In genomic region chr14:86562728-86563127, GRCm38 (mm10) we compare ENCODE assay signal across 9 mouse cellular contexts.
DNase-seq lines count a peak whose midpoint lies in the region; ATAC-seq and TF ChIP-seq lines count a peak whose summit lies in the region.
"Had no signal": no experiment of that assay in that cellular context is flagged by ENCODE, and none has a peak within 500 bp of the region (broad histone marks: within the 10 kb centered on the region; RNA-seq: fewer than 3 reads in every experiment).

No protein-coding gene starts in this region.

- H3K36me3 ChIP-seq in intestine, postnatal 0 days (ENCODE audit: control insufficient read depth, insufficient read depth), result no peaks in the 10 kb centered on the region
- H3K36me3 ChIP-seq in intestine, embryonic 16.5 days (ENCODE audit: control insufficient read depth, insufficient read depth, low read length), result no peaks in the 10 kb centered on the region
- H3K36me3 ChIP-seq in kidney, postnatal 0 days (ENCODE audit: insufficient read depth, low read length), result no peaks in the 10 kb centered on the region
- no peaks in the 10 kb centered on the region for H3K36me3 ChIP-seq in stomach, postnatal 0 days (ENCODE audit: control insufficient read depth, insufficient read depth, low read length)
- H3K36me3 ChIP-seq: embryonic facial prominence, embryonic 12.5 days had no signal

- no peak for ATAC-seq in intestine, postnatal 0 days
- ATAC-seq in intestine, embryonic 16.5 days, result no peak
- ATAC-seq in kidney, postnatal 0 days (replicated peaks; ENCODE audit: low FRiP score, low read depth), result no peak
- no peak for ATAC-seq in stomach, postnatal 0 days (ENCODE audit: low FRiP score, low TSS enrichment)

- no peak overlapping the region for H3K4me2 ChIP-seq in intestine, postnatal 0 days (replicated peaks; ENCODE audit: low read depth)
- H3K4me2 ChIP-seq in intestine, embryonic 16.5 days (ENCODE audit: low read depth, low read length), result no peak overlapping the region
- no peak overlapping the region for H3K4me2 ChIP-seq in kidney, postnatal 0 days (ENCODE audit: low read length)
- no peak overlapping the region for H3K4me2 ChIP-seq in stomach, postnatal 0 days (replicated peaks; ENCODE audit: low read depth)
- H3K4me2 ChIP-seq: embryonic facial prominence, embryonic 12.5 days had no signal

- no peak for TF ChIP-seq EP300 in stomach, postnatal 0 days (optimal IDR thresholded peaks at IDR 0.05)

- H3K4me3 ChIP-seq in intestine, postnatal 0 days (ENCODE audit: low read depth, low read length), result no peak overlapping the region
- H3K4me3 ChIP-seq in intestine, embryonic 16.5 days (ENCODE audit: low read length), result no peak overlapping the region
- H3K4me3 ChIP-seq in kidney, postnatal 0 days (replicated peaks; ENCODE audit: low read depth, low read length), result no peak overlapping the region
- H3K4me3 ChIP-seq in stomach, postnatal 0 days (ENCODE audit: low read depth, low read length), result no peak overlapping the region
- H3K4me3 ChIP-seq: embryonic facial prominence, embryonic 12.5 days had no signal

- H3K27ac ChIP-seq in intestine, postnatal 0 days (ENCODE audit: low read depth, low read length), result no peak overlapping the region
- no peak overlapping the region for H3K27ac ChIP-seq in intestine, embryonic 16.5 days (ENCODE audit: low read length)
- no peak overlapping the region for H3K27ac ChIP-seq in kidney, postnatal 0 days
- no peak overlapping the region for H3K27ac ChIP-seq in stomach, postnatal 0 days (replicated peaks)
- H3K27ac ChIP-seq: embryonic facial prominence, embryonic 12.5 days had no signal

- no peaks in the 10 kb centered on the region for H3K4me1 ChIP-seq in intestine, postnatal 0 days (replicated peaks; ENCODE audit: control insufficient read depth, insufficient read depth, low read length)
- no peaks in the 10 kb centered on the region for H3K4me1 ChIP-seq in intestine, embryonic 16.5 days (ENCODE audit: control insufficient read depth, insufficient read depth, low read length)
- H3K4me1 ChIP-seq in kidney, postnatal 0 days (replicated peaks; ENCODE audit: insufficient read depth, low read length), result no peaks in the 10 kb centered on the region
- no peaks in the 10 kb centered on the region for H3K4me1 ChIP-seq in stomach, postnatal 0 days (replicated peaks; ENCODE audit: control insufficient read depth, insufficient read depth)
- H3K4me1 ChIP-seq: embryonic facial prominence, embryonic 12.5 days had no signal

- H3K27me3 ChIP-seq in intestine, postnatal 0 days (replicated peaks; ENCODE audit: control insufficient read depth, insufficient read depth, low read length), result no peaks in the 10 kb centered on the region
- H3K27me3 ChIP-seq in intestine, embryonic 16.5 days (replicated peaks; ENCODE audit: control insufficient read depth, insufficient read depth, low read length), result no peaks in the 10 kb centered on the region
- H3K27me3 ChIP-seq in kidney, postnatal 0 days (ENCODE audit: insufficient read depth, low read length), result no peaks in the 10 kb centered on the region
- no peaks in the 10 kb centered on the region for H3K27me3 ChIP-seq in stomach, postnatal 0 days (ENCODE audit: control insufficient read depth, insufficient read depth, low read length)
- H3K27me3 ChIP-seq: embryonic facial prominence, embryonic 12.5 days had no signal

- TF ChIP-seq CTCF in intestine, postnatal 0 days (IDR thresholded peaks at IDR 0.05; ENCODE audit: low read depth), result peak; percentile 75
- TF ChIP-seq CTCF in kidney, postnatal 0 days (IDR thresholded peaks at IDR 0.05; ENCODE audit: low read depth), result peak; percentile 75
- peak; percentile 75 for TF ChIP-seq CTCF in stomach, postnatal 0 days (IDR thresholded peaks at IDR 0.05; ENCODE audit: low read depth)

- peak; percentile 64 for DNase-seq in ES-CJ7 (ENCODE audit: low read depth, low spot score)
- DNase-seq in adrenal gland, postnatal 25 days, result peak; percentile 23
- DNase-seq in kidney, postnatal 0 days (ENCODE audit: low spot score), result peak; percentile 51
- no peak for DNase-seq in stomach, postnatal 0 days (ENCODE audit: low spot score)
- DNase-seq in frontal cortex, adult 2 months (ENCODE audit: extremely low spot score in 1 of 2, low spot score in 1 of 2), result no peak
- DNase-seq in right cerebral cortex, postnatal 4 days, result no peak

- 57% methylated on average over 2 of the region's 2 CpGs for WGBS in intestine, postnatal 0 days
- 55% methylated on average over 2 of the region's 2 CpGs for WGBS in intestine, embryonic 16.5 days
- 56% methylated on average over 2 of the region's 2 CpGs for WGBS in kidney, postnatal 0 days
- 61% methylated on average over 2 of the region's 2 CpGs for WGBS in stomach, postnatal 0 days

- H3K9me3 ChIP-seq in intestine, postnatal 0 days (ENCODE audit: control insufficient read depth), result no peaks in the 10 kb centered on the region
- H3K9me3 ChIP-seq in intestine, embryonic 16.5 days (ENCODE audit: control insufficient read depth, low read length), result no peaks in the 10 kb centered on the region
- no peaks in the 10 kb centered on the region for H3K9me3 ChIP-seq in kidney, postnatal 0 days (replicated peaks; ENCODE audit: low read length)
- H3K9me3 ChIP-seq in stomach, postnatal 0 days (ENCODE audit: control insufficient read depth, low read length), result no peaks in the 10 kb centered on the region
- H3K9me3 ChIP-seq: embryonic facial prominence, embryonic 12.5 days had no signal

- no peak overlapping the region for H3K9ac ChIP-seq in intestine, postnatal 0 days (ENCODE audit: low read depth, low read length)
- H3K9ac ChIP-seq in intestine, embryonic 16.5 days (ENCODE audit: low read depth, low read length), result no peak overlapping the region
- H3K9ac ChIP-seq in kidney, postnatal 0 days (ENCODE audit: low read depth, low read length), result no peak overlapping the region
- no peak overlapping the region for H3K9ac ChIP-seq in stomach, postnatal 0 days (ENCODE audit: low read length)
- H3K9ac ChIP-seq: embryonic facial prominence, embryonic 12.5 days had no signal

Comparison
In these comparisons a context has a peak if more than half of its experiments do, and no peak if none do; other contexts are left out.
1. DNase-seq: peak in ES-CJ7 (single experiment), adrenal gland, postnatal 25 days (single experiment) and kidney, postnatal 0 days (single experiment); none in stomach, postnatal 0 days (single experiment), frontal cortex, adult 2 months (0 of 2) and right cerebral cortex, postnatal 4 days (single experiment).
2. Peak in every context shown above with its lines, with median percentiles within 50 percentile points of each other: CTCF ChIP-seq.